ENCODE assay signal across 21 mouse cellular contexts in genomic region chr17:56283316-56283715, GRCm38 (mm10). TPM values are rescaled to one million over a fixed set of nuclear protein-coding genes. Genes with fewer than 3 reads are reported as not detected.
DNase-seq lines count a peak whose midpoint lies in the region; ATAC-seq lines count a peak whose summit lies in the region.
"Had no signal": no experiment of that assay in that cellular context is flagged by ENCODE, and none has a peak within 500 bp of the region (broad histone marks: within the 10 kb centered on the region; RNA-seq: fewer than 3 reads in every experiment).

No protein-coding gene starts in this region.

- no peak for DNase-seq in liver, embryonic 13.5 days
- DNase-seq in liver = no peak
- peak; percentile 63 for DNase-seq in right cerebral cortex, postnatal 25 days
- no peak for DNase-seq in thymus, postnatal 10 days (ENCODE audit: low spot score in 2 of 2)
- DNase-seq: cerebellum, adult 11 months; heart, adult 2 months; lung, embryonic 14.5 days had no signal

- peak overlapping the region; percentile 22; the same call in 1 of the 2 replicates for H3K4me2 ChIP-seq in intestine, embryonic 16.5 days (ENCODE audit: low read depth, low read length)
- H3K4me2 ChIP-seq in intestine, embryonic 15.5 days (replicated peaks) = no peak overlapping the region
- H3K4me2 ChIP-seq in liver, embryonic 13.5 days = no peak overlapping the region
- H3K4me2 ChIP-seq in forebrain, embryonic 15.5 days (replicated peaks) = no peak overlapping the region
- H3K4me2 ChIP-seq: embryonic facial prominence, embryonic 13.5 days; hindbrain, embryonic 14.5 days; limb, embryonic 12.5 days; lung, embryonic 14.5 days; neural tube, embryonic 13.5 days had no signal

- no peak for ATAC-seq in intestine, embryonic 16.5 days
- no peak for ATAC-seq in intestine, embryonic 15.5 days
- no peak for ATAC-seq in liver, embryonic 13.5 days (ENCODE audit: low read depth)
- peak; percentile 19 to 58; a peak in 3 of 4 replicates for ATAC-seq in hematopoietic stem cell, adult 5-6 weeks (replicated peaks in 1 of 2; ENCODE audit: insufficient read depth in 1 of 2, low FRiP score in 2 of 2, low TSS enrichment in 1 of 2, low read depth in 1 of 2, poor library complexity in 2 of 2, severe bottlenecking in 2 of 2)
- no peak for ATAC-seq in forebrain, embryonic 15.5 days (replicated peaks)

- H3K4me3 ChIP-seq in intestine, embryonic 16.5 days (ENCODE audit: low read length) = no peak overlapping the region
- no peak overlapping the region for H3K4me3 ChIP-seq in intestine, embryonic 15.5 days (replicated peaks)
- H3K4me3 ChIP-seq in liver, embryonic 13.5 days (replicated peaks) = no peak overlapping the region
- H3K4me3 ChIP-seq in forebrain, embryonic 15.5 days = no peak overlapping the region
- H3K4me3 ChIP-seq: embryonic facial prominence, embryonic 13.5 days; heart, adult 2 months; limb, embryonic 12.5 days; neural tube, embryonic 13.5 days had no signal

- H3K4me1 ChIP-seq in intestine, embryonic 16.5 days (ENCODE audit: control insufficient read depth, insufficient read depth, low read length) = peaks cover 29% of the 10 kb centered on the region
- H3K4me1 ChIP-seq in intestine, embryonic 15.5 days (replicated peaks) = peaks cover 26% of the 10 kb centered on the region
- H3K4me1 ChIP-seq in liver, embryonic 13.5 days (replicated peaks) = peaks cover 57% of the 10 kb centered on the region
- 0 out of 2 replicates have a peak, but pooled peaks cover 3% of the 10 kb centered on the region for H3K4me1 ChIP-seq in forebrain, embryonic 15.5 days

- no peaks in the 10 kb centered on the region for H3K9me3 ChIP-seq in intestine, embryonic 16.5 days (ENCODE audit: control insufficient read depth, low read length)
- H3K9me3 ChIP-seq in intestine, embryonic 15.5 days = no peaks in the 10 kb centered on the region
- no peaks in the 10 kb centered on the region for H3K9me3 ChIP-seq in liver, embryonic 13.5 days (replicated peaks)
- H3K9me3 ChIP-seq in forebrain, embryonic 15.5 days = no peaks in the 10 kb centered on the region
- H3K9me3 ChIP-seq: embryonic facial prominence, embryonic 13.5 days; limb, embryonic 12.5 days; megakaryocyte, embryonic 14.5 days; neural tube, embryonic 13.5 days had no signal

- peak overlapping the region; percentile 59 for H3K27ac ChIP-seq in intestine, embryonic 16.5 days (ENCODE audit: low read length)
- H3K27ac ChIP-seq in intestine, embryonic 15.5 days = no peak overlapping the region
- 0 out of 2 replicates have a peak overlapping the region, but pooled peaks have one; percentile 9 for H3K27ac ChIP-seq in liver, embryonic 13.5 days
- no peak overlapping the region for H3K27ac ChIP-seq in forebrain, embryonic 15.5 days (replicated peaks)
- H3K27ac ChIP-seq: embryonic facial prominence, embryonic 13.5 days; heart, adult 2 months; hindbrain, embryonic 14.5 days; limb, embryonic 12.5 days; neural tube, embryonic 13.5 days had no signal

- H3K9ac ChIP-seq in intestine, embryonic 16.5 days (ENCODE audit: low read depth, low read length) = no peak overlapping the region
- no peak overlapping the region for H3K9ac ChIP-seq in intestine, embryonic 15.5 days
- H3K9ac ChIP-seq in liver, embryonic 13.5 days = no peak overlapping the region
- H3K9ac ChIP-seq in forebrain, embryonic 15.5 days (replicated peaks) = no peak overlapping the region
- H3K9ac ChIP-seq: embryonic facial prominence, embryonic 13.5 days; hindbrain, embryonic 14.5 days; limb, embryonic 12.5 days; lung, embryonic 14.5 days; neural tube, embryonic 13.5 days had no signal

- H3K36me3 ChIP-seq in intestine, embryonic 16.5 days (ENCODE audit: control insufficient read depth, insufficient read depth, low read length) = peaks cover 39% of the 10 kb centered on the region
- peaks cover 52% of the 10 kb centered on the region for H3K36me3 ChIP-seq in intestine, embryonic 15.5 days
- peaks cover 66% of the 10 kb centered on the region for H3K36me3 ChIP-seq in liver, embryonic 13.5 days
- H3K36me3 ChIP-seq in forebrain, embryonic 15.5 days = no peaks in the 10 kb centered on the region

- WGBS in intestine, embryonic 16.5 days = 91% methylated on average over 8 of the region's 8 CpGs
- WGBS in intestine, embryonic 15.5 days = 92% methylated on average over 8 of the region's 8 CpGs
- 76% methylated on average over 8 of the region's 8 CpGs for WGBS in liver, embryonic 13.5 days (ENCODE audit: insufficient replicate concordance)
- WGBS in forebrain, embryonic 15.5 days = 93% methylated on average over 8 of the region's 8 CpGs

- H3K27me3 ChIP-seq in intestine, embryonic 16.5 days (replicated peaks; ENCODE audit: control insufficient read depth, insufficient read depth, low read length) = no peaks in the 10 kb centered on the region
- no peaks in the 10 kb centered on the region for H3K27me3 ChIP-seq in intestine, embryonic 15.5 days (replicated peaks)
- no peaks in the 10 kb centered on the region for H3K27me3 ChIP-seq in liver, embryonic 13.5 days
- no peaks in the 10 kb centered on the region for H3K27me3 ChIP-seq in forebrain, embryonic 15.5 days
- H3K27me3 ChIP-seq: embryonic facial prominence, embryonic 13.5 days; limb, embryonic 12.5 days; megakaryocyte, embryonic 14.5 days; neural tube, embryonic 13.5 days had no signal

RNA-seq across cellular contexts. Expression of gene Ticam1, which starts 6.7 kb away (rescaled TPM):
- polyA plus RNA-seq in intestine, embryonic 16.5 days (2015; fragmentation: Nextera tagmentation; extraction: Ambion mirVana) = 16.4 and 19.4 TPM in 2 replicates
- 11.3 and 13.3 TPM in 2 replicates for polyA plus RNA-seq in intestine, embryonic 15.5 days (2015; fragmentation: Nextera tagmentation; extraction: Ambion mirVana)
- 2.3 and 2.7 TPM in 2 replicates for polyA plus RNA-seq in liver, embryonic 13.5 days (2015; fragmentation: Nextera tagmentation; extraction: Ambion mirVana)
- total RNA-seq in hematopoietic stem cell, adult 5-6 weeks (2017) = 3.5 and 6.1 TPM in 2 replicates
- 1.3 and 1.7 TPM in 2 replicates for polyA plus RNA-seq in forebrain, embryonic 15.5 days (2015; fragmentation: Nextera tagmentation; extraction: Ambion mirVana)

RNA-seq across cellular contexts. Expression of gene Plin3, which starts 9.4 kb away (rescaled TPM):
- 287 and 364 TPM in 2 replicates for polyA plus RNA-seq in intestine, embryonic 16.5 days (2015; fragmentation: Nextera tagmentation; extraction: Ambion mirVana)
- polyA plus RNA-seq in intestine, embryonic 15.5 days (2015; fragmentation: Nextera tagmentation; extraction: Ambion mirVana) = 153 and 195 TPM in 2 replicates
- polyA plus RNA-seq in liver, embryonic 13.5 days (2015; fragmentation: Nextera tagmentation; extraction: Ambion mirVana) = 24.9 and 27.1 TPM in 2 replicates
- total RNA-seq in hematopoietic stem cell, adult 5-6 weeks (2017) = 17.1 and 23.8 TPM in 2 replicates
- polyA plus RNA-seq in forebrain, embryonic 15.5 days (2015; fragmentation: Nextera tagmentation; extraction: Ambion mirVana) = 10.9 and 13.6 TPM in 2 replicates

RNA-seq across cellular contexts. Expression of gene Arrdc5, which starts 16.8 kb away (rescaled TPM):
- polyA plus RNA-seq in intestine, embryonic 16.5 days (2015; fragmentation: Nextera tagmentation; extraction: Ambion mirVana) = not detected in 2 replicates
- not detected in 2 replicates for polyA plus RNA-seq in intestine, embryonic 15.5 days (2015; fragmentation: Nextera tagmentation; extraction: Ambion mirVana)
- not detected in 2 replicates for polyA plus RNA-seq in liver, embryonic 13.5 days (2015; fragmentation: Nextera tagmentation; extraction: Ambion mirVana)
- total RNA-seq in hematopoietic stem cell, adult 5-6 weeks (2017) = not detected in 2 replicates
- polyA plus RNA-seq in forebrain, embryonic 15.5 days (2015; fragmentation: Nextera tagmentation; extraction: Ambion mirVana) = not detected in 2 replicates
- total RNA-seq: adrenal gland, adult 18-20 months; heart, adult 2 months; monocyte, adult 5-6 weeks had no signal
- polyA plus RNA-seq: C2C12; embryonic facial prominence, embryonic 13.5 days; forebrain, embryonic 11.5 days; heart, adult 2 months; hindbrain, embryonic 14.5 days; kidney, embryonic 14.5 days; limb, embryonic 12.5 days; lung, embryonic 14.5 days; neural tube, embryonic 13.5 days had no signal

RNA-seq across cellular contexts. Expression of gene Uhrf1, which starts 19.8 kb away (rescaled TPM):
- polyA plus RNA-seq in intestine, embryonic 16.5 days (2015; fragmentation: Nextera tagmentation; extraction: Ambion mirVana) = 103 and 114 TPM in 2 replicates
- polyA plus RNA-seq in intestine, embryonic 15.5 days (2015; fragmentation: Nextera tagmentation; extraction: Ambion mirVana) = 124 and 125 TPM in 2 replicates
- polyA plus RNA-seq in liver, embryonic 13.5 days (2015; fragmentation: Nextera tagmentation; extraction: Ambion mirVana) = 121 and 131 TPM in 2 replicates
- 116 and 147 TPM in 2 replicates for total RNA-seq in hematopoietic stem cell, adult 5-6 weeks (2017)
- polyA plus RNA-seq in forebrain, embryonic 15.5 days (2015; fragmentation: Nextera tagmentation; extraction: Ambion mirVana) = 55.6 and 65.1 TPM in 2 replicates

RNA-seq across cellular contexts. Expression of gene Fem1a, which starts 26.7 kb away (rescaled TPM):
- 11.7 and 12.8 TPM in 2 replicates for polyA plus RNA-seq in intestine, embryonic 16.5 days (2015; fragmentation: Nextera tagmentation; extraction: Ambion mirVana)
- polyA plus RNA-seq in intestine, embryonic 15.5 days (2015; fragmentation: Nextera tagmentation; extraction: Ambion mirVana) = 12.5 and 12.8 TPM in 2 replicates
- 6.1 and 7.1 TPM in 2 replicates for polyA plus RNA-seq in liver, embryonic 13.5 days (2015; fragmentation: Nextera tagmentation; extraction: Ambion mirVana)
- 16.4 and 17.1 TPM in 2 replicates for total RNA-seq in hematopoietic stem cell, adult 5-6 weeks (2017)
- 21.4 and 22.9 TPM in 2 replicates for polyA plus RNA-seq in forebrain, embryonic 15.5 days (2015; fragmentation: Nextera tagmentation; extraction: Ambion mirVana)

Comparison
In these comparisons a context has a peak if more than half of its experiments do, and no peak if none do; other contexts are left out.
1. H3K27ac ChIP-seq: peak in intestine, embryonic 16.5 days (single experiment) and liver, embryonic 13.5 days (single experiment); none in intestine, embryonic 15.5 days (single experiment) and forebrain, embryonic 15.5 days (single experiment).
2. ATAC-seq: peak in hematopoietic stem cell, adult 5-6 weeks (2 of 2); none in intestine, embryonic 16.5 days (single experiment), intestine, embryonic 15.5 days (single experiment), liver, embryonic 13.5 days (single experiment) and forebrain, embryonic 15.5 days (single experiment).